Mouse (Mus musculus) brain, embryonic 14.5 days (tissue): ENCODE results near the gene Oaz1.

Source experiments
- CTCF ChIP-seq: fragments of 200-500 bp; IDR thresholded peaks from 2 replicates; pipeline ENCODE4 v1.5.1; 2012; ENCODE audit warnings: inconsistent platforms, mild to moderate bottlenecking, moderate library complexity, borderline replicate concordance; ENCODE audit not compliant: insufficient read depth, insufficient read length; ENCODE audit errors: extremely low read depth
- POLR2A ChIP-seq: fragments of 200-500 bp; IDR thresholded peaks from 2 replicates; pipeline ENCODE4 v1.6.1; 2012; ENCODE audit warnings: mild to moderate bottlenecking, inconsistent platforms, borderline replicate concordance; ENCODE audit not compliant: poor library complexity, insufficient read depth, insufficient read length, severe bottlenecking; ENCODE audit errors: extremely low read depth

DNA sequence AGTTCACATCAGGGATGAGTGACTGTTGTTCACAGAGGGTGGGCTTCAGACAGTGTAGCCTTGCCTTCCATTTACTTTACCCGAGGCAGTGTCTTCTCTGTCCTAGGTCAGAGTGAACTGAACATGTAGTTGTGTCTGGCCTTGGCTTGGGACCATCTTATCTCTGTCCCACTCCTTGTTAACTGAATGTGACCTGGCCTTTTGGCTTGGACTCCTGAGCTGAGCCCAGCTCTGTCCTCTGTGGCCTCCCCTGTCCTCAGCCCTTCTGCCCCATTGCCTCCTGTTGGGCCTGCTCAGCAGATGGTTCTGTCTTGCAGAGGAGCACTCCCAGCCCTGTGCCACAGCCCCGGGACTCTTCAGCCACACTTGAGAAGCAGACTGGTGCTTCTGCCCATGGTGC, 38.9 kb upstream of the Oaz1 start:
- TF ChIP-seq CTCF (no peak), POLR2A (no peak)
